Mouse (Mus musculus) c-Kit-positive CD71-positive TER-119-positive erythroid progenitor cells, embryonic 14.5 days (primary cell): ENCODE measurements around the gene Gnrhr.

ENCODE experiments used
- DNase-seq: peaks from one replicate; pipeline ENCODE4 v3.0.0-alpha.2; 2013; ENCODE audit warnings: low spot score

The Gnrhr gene

GRCm38 (mm10) chr5:86197801-86198200, at the start of gene Gnrhr:
Gnrhr (minus strand) TSS chr5:86197901.
- DNase-seq = no peak

- DNase-seq = no peak
Measured at GRCm38 (mm10) chr5:86246559-86246958, 48.9 kb upstream of the Gnrhr start.

DNA sequence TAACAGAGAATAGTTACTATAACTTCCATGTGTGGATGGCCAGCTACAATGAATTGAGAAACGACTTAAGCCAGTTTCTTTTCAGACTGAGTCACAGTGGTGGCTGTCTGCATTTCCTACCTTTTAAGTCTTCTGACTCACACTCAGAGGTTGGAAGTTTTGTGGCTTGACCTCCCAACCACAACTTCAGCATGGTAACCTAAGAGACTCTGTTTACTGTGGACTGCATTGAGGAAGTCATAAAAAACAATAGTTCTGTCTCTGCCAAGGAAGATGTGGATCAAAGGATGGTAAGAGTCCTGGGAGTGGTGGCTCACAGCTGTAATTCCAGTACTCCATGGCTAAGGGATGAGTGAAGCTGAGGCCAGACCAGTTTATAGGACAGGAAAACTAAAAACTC, 47.2 kb upstream of the Gnrhr start:
- no peak for DNase-seq

- no peak for DNase-seq
Measured at GRCm38 (mm10) chr5:86244275-86244674, 46.6 kb upstream of the Gnrhr start.

DNA sequence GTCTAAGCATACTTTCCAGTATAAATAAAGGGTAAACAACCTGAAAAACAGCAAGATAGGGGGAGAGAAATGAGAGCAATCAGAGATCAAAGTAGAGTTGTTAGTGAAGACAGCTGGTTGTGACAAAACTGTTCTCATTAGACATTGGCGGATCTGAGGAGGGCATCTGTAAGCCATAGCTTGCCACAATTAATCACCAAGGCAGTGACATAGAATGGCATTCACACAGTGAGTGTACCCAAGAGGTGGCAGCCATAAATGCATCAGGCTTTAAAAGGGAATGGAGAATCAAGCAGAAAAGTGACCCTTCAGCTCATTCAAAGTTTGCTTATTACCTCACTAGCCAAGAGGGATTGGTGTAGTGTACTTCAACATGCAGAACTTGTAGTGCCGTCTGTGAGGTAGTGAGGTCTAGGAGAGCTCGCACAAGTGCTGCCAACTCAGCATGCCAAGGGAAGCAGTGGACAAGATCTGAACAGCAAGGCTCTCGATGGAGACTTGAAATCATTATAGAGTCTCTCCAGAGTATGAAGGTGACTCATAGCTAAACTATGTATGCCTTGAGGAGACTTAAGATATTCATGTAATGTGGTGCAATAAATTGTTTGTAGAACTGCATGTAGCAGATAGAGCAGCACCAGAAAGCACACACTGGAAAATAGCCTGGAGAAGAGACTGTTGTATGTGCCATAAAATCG, 29.6 kb upstream of the Gnrhr start:
- no peak for DNase-seq

- DNase-seq = no peak
Measured at GRCm38 (mm10) chr5:86191356-86191755, 6.3 kb downstream of the Gnrhr start.

GRCm38 (mm10) chr5:86190770-86191169, 6.9 kb downstream of the Gnrhr start:
- peak; percentile 36 for DNase-seq

DNA sequence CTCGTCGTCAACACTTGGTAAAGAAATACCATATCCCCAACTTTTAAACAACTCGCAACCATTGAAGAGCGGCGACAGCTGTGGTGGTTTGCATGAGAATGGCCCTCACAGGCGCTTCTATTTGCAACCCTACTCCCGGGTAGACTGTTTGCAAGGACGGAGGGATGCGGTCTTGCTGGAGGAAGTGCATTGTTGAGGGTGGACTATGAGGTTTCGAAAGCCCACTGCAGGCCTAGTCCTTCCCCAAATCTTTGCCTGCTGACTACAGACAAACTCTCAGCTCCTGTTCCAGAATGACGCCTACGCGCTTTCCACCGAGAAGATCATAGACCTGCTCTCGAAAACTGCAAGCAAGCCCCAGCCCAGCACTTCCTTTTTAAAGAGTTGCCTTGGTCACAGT, 7.4 kb downstream of the Gnrhr start:
- DNase-seq = no peak

DNA sequence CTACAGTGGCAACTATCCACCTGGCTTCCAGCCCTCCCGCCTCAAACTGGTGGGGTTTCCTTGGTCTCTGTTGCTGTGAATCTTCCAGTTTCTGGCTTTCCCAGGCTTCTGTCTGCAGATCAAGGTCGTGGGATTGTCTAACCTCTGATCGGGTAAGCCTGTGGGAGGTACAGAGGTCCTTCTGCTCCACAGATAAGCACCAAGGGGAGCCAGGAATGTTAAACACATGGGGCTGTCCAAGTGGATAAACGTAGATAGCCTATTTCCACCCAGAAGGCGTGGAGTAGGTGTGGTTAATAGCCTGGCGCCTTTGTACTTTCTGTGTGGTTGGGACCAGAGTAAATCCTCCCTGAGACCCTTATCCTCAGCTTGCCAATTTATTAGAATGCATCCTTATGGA, 10.3 kb downstream of the Gnrhr start:
- DNase-seq = no peak

- no peak for DNase-seq
Measured at GRCm38 (mm10) chr5:86173778-86174177, 23.9 kb downstream of the Gnrhr start.

DNA sequence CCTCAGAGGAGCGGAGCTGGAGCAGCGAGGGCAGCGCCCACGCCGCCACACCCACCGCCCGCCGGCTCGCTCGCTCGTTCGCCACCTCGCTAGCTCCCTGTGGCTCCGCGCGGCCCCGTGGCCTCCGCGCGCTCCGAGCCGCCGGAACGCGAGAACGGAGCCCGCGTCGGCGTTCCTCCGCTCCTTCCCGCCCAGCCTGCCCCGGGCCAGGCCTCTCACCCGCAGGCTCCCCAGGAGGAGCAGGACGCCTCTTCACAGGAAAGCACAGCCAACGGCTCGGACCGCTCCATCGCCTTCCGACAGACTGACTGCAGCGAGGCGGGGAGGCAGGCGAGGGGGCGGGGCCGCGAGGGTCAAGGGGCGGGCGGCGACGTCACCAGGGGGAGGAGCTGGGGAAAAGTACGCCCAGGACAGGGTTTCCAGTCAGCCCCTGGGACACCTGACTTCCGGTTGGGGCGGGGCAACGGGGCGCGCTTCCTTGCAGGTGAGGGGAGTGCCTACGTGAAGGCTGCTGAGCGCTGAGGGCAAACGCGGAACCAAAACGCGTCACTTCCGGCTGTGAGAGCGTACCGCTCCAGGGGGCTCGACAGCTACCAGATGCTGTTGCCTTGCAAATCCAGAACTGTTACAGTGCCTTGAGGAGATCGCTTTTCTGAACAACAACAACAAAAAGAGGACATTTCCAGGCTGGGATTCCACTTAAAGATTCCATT, 25.1 kb downstream of the Gnrhr start, which contains the start of gene Uba6:
TSS of gene Uba6 (minus strand) at position 355 of the 713 bp plus-strand sequence.
- DNase-seq = peak; percentile 98

- no peak for DNase-seq
Measured at GRCm38 (mm10) chr5:86172088-86172448, 25.6 kb downstream of the Gnrhr start.
